Mouse (Mus musculus) C2C12 (cell line): ENCODE data around the gene Thrap3.

ENCODE experiments used
- CEBPB ChIP-seq: IDR thresholded peaks from one replicate; pipeline ENCODE4 v1.6.1; 2011; ENCODE audit warnings: low read depth, mild to moderate bottlenecking, control low read depth, moderate library complexity
- CTCF ChIP-seq: IDR thresholded peaks from one replicate; pipeline ENCODE4 v1.5.1; 2011; ENCODE audit not compliant: control insufficient read depth, insufficient read depth, insufficient read length
- MAX ChIP-seq: IDR thresholded peaks from one replicate; pipeline ENCODE4 v1.6.1; 2011; ENCODE audit warnings: mild to moderate bottlenecking, control low read depth
- MYOD1 ChIP-seq: IDR thresholded peaks from one replicate; pipeline ENCODE4 v1.6.1; 2011; ENCODE audit warnings: low read depth; ENCODE audit not compliant: control insufficient read depth, insufficient read length
- MYOG ChIP-seq: IDR thresholded peaks from one replicate; pipeline ENCODE4 v1.6.1; 2011; ENCODE audit not compliant: control insufficient read depth, insufficient read length; ENCODE audit errors: extremely low read depth
- USF1 ChIP-seq: IDR thresholded peaks from one replicate; pipeline ENCODE4 v1.6.1; 2011; ENCODE audit warnings: low read depth, mild to moderate bottlenecking, control low read depth, moderate library complexity

DNA sequence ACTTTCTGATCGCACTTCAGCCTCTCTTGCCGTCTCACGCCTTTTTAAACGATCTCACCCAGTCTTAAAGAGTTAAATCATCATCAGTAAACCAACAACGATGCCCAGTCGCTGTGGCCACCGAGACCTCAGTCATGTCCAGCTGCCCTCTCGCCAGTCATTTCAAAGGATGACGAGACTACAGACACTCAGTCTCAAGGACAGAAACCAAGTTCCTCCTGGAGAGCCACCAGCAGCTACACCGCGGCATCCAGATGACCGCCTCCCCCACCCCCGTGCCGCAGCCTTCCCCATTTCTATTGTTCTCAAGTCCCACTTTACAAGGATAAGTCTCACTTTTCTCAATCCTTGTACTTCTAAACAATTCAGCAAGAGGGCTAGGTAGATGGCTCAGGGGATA lies 49.7 kb downstream of the Thrap3 start:
- TF ChIP-seq CTCF (no peak), USF1 (no peak), MYOG (no peak), MAX (no peak), MYOD1 (no peak), CEBPB (no peak)
